Mouse (Mus musculus): Measurements from ENCODE around the gene Aig1. TPM values are rescaled to one million over a fixed set of nuclear protein-coding genes. Genes with fewer than 3 reads are reported as not detected.

Gene Aig1
- polyA plus RNA-seq, 1 experiment, result 12.0 TPM

DNA sequence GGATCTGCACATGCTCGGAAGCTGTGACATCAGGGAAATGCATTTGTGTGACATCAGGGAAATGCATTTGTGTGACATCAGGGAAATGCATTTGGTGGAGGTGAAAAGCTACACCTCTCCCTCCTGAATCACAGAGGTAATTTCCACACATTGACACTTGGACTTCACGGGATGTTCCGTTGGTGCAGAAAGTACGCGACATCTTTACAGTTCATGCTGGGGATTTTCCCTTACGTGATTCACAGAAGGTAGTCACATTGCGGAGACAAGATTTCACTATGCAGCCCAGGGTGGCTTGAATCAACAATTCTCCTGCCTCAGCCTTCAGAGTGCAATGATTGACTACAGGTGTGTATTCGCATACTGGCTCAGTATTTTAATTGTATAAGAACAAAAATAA is 41.6 kb downstream of the Aig1 start:
- Histone ChIP-seq H3K9me3 (replicated peaks; ENCODE audit: control insufficient read depth, insufficient read depth, low read length, poor library complexity, severe bottlenecking) (no peaks in the 10 kb centered on the region), H3K4me1 (ENCODE audit: control insufficient read depth, insufficient read depth, low read length) (no peaks in the 10 kb centered on the region), H3K36me3 (ENCODE audit: control insufficient read depth, insufficient read depth, low read length, poor library complexity, severe bottlenecking) (no peaks in the 10 kb centered on the region), H3K27me3 (ENCODE audit: control insufficient read depth, insufficient read depth, low read length, poor library complexity, severe bottlenecking) (no peaks in the 10 kb centered on the region), H3K9ac (ENCODE audit: low read depth, poor library complexity, severe bottlenecking) (no peak overlapping the region), H3K27ac (ENCODE audit: insufficient read depth, low read length) (no peak overlapping the region), H3K4me3 (ENCODE audit: low read depth, low read length) (no peak overlapping the region)
- TF ChIP-seq EP300 (IDR thresholded peaks at IDR 0.05; ENCODE audit: insufficient read depth, low read depth, low read length) (no peak), POLR2A (IDR thresholded peaks at IDR 0.05; ENCODE audit: insufficient read depth, low read length) (no peak), CTCF (IDR thresholded peaks at IDR 0.05; ENCODE audit: low read depth, low read length) (no peak)

DNA sequence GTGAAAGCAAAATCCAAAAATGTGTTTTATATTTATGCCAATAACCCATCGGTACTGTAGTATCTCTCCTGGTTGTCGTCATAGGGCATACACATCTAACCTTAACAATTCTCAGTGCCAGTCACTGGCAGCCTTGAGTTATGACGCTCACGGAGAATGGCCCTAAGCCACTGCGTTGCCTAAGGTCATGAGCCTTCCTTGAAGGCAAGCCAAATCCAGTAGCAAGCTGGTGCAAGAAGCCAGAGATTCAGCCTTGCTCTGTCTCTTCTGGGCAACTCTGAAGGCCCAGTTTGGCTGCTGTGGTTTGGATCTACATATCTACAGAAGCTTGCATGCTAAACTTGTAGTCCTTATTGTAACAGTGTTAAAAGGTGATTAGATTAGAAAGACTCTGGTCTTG is 55.2 kb downstream of the Aig1 start:
- no peak overlapping the region for H3K4me3 ChIP-seq (ENCODE audit: low read depth, low read length)
- H3K36me3 ChIP-seq (ENCODE audit: control insufficient read depth, insufficient read depth, low read length, poor library complexity, severe bottlenecking), result no peaks in the 10 kb centered on the region
- TF ChIP-seq CTCF (IDR thresholded peaks at IDR 0.05; ENCODE audit: low read depth, low read length), result no peak
- TF ChIP-seq POLR2A (IDR thresholded peaks at IDR 0.05; ENCODE audit: insufficient read depth, low read length), result no peak
- no peak for TF ChIP-seq EP300 (IDR thresholded peaks at IDR 0.05; ENCODE audit: insufficient read depth, low read depth, low read length)
- H3K9me3 ChIP-seq (replicated peaks; ENCODE audit: control insufficient read depth, insufficient read depth, low read length, poor library complexity, severe bottlenecking), result no peaks in the 10 kb centered on the region
- H3K4me1 ChIP-seq (ENCODE audit: control insufficient read depth, insufficient read depth, low read length), result no peaks in the 10 kb centered on the region
- H3K9ac ChIP-seq (ENCODE audit: low read depth, poor library complexity, severe bottlenecking), result no peak overlapping the region
- no peaks in the 10 kb centered on the region for H3K27me3 ChIP-seq (ENCODE audit: control insufficient read depth, insufficient read depth, low read length, poor library complexity, severe bottlenecking)
- no peak overlapping the region for H3K27ac ChIP-seq (ENCODE audit: insufficient read depth, low read length)

DNA sequence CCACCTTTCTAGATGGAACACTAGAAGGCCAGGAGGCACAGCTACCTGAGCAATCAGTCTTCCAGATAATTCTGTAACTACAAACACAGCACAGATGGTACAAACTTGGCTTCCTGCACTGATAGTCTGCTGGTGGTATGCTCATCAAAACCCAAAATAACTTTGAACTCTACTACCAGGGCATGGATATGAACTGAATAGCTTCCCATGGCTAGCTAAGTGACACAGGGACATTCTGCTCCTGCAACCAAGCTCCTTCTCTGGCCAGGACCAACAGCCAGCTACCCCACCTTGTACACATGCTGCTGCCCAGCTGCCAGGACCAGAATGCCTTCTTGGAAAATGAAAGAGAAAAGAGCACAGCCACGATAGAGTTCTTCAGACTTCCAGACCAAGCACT is 60.5 kb downstream of the Aig1 start:
- H3K27ac ChIP-seq (ENCODE audit: insufficient read depth, low read length), result no peak overlapping the region
- no peaks in the 10 kb centered on the region for H3K36me3 ChIP-seq (ENCODE audit: control insufficient read depth, insufficient read depth, low read length, poor library complexity, severe bottlenecking)
- H3K9me3 ChIP-seq (replicated peaks; ENCODE audit: control insufficient read depth, insufficient read depth, low read length, poor library complexity, severe bottlenecking), result no peaks in the 10 kb centered on the region
- no peaks in the 10 kb centered on the region for H3K27me3 ChIP-seq (ENCODE audit: control insufficient read depth, insufficient read depth, low read length, poor library complexity, severe bottlenecking)
- no peak overlapping the region for H3K9ac ChIP-seq (ENCODE audit: low read depth, poor library complexity, severe bottlenecking)
- no peak overlapping the region for H3K4me3 ChIP-seq (ENCODE audit: low read depth, low read length)
- no peak for TF ChIP-seq POLR2A (IDR thresholded peaks at IDR 0.05; ENCODE audit: insufficient read depth, low read length)
- TF ChIP-seq EP300 (IDR thresholded peaks at IDR 0.05; ENCODE audit: insufficient read depth, low read depth, low read length), result no peak
- no peak for TF ChIP-seq CTCF (IDR thresholded peaks at IDR 0.05; ENCODE audit: low read depth, low read length)
- no peaks in the 10 kb centered on the region for H3K4me1 ChIP-seq (ENCODE audit: control insufficient read depth, insufficient read depth, low read length)

DNA sequence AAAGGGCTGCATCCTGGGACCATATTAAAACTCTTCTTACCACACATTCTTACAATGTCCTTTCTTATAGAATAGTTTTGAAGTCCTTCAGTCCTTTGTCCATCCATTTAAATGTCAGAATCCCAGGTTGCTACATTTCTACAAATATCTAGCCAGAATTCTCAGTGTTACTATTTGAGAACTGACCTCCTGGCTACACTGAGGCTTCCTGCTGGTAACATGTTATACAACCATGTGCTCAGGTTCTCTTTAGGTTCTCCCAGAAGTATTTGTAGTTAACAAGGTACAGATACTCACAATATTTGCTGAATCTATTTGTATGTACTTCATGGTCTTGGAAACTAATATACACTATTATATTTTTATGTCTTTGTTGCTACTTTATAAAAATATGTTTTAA is 62.0 kb downstream of the Aig1 start:
- Histone ChIP-seq H3K27ac (ENCODE audit: insufficient read depth, low read length) (no peak overlapping the region), H3K4me1 (ENCODE audit: control insufficient read depth, insufficient read depth, low read length) (no peaks in the 10 kb centered on the region), H3K9ac (ENCODE audit: low read depth, poor library complexity, severe bottlenecking) (no peak overlapping the region), H3K4me3 (ENCODE audit: low read depth, low read length) (no peak overlapping the region), H3K27me3 (ENCODE audit: control insufficient read depth, insufficient read depth, low read length, poor library complexity, severe bottlenecking) (no peaks in the 10 kb centered on the region), H3K36me3 (ENCODE audit: control insufficient read depth, insufficient read depth, low read length, poor library complexity, severe bottlenecking) (no peaks in the 10 kb centered on the region), H3K9me3 (replicated peaks; ENCODE audit: control insufficient read depth, insufficient read depth, low read length, poor library complexity, severe bottlenecking) (no peaks in the 10 kb centered on the region)
- TF ChIP-seq EP300 (IDR thresholded peaks at IDR 0.05; ENCODE audit: insufficient read depth, low read depth, low read length) (no peak), CTCF (IDR thresholded peaks at IDR 0.05; ENCODE audit: low read depth, low read length) (no peak), POLR2A (IDR thresholded peaks at IDR 0.05; ENCODE audit: insufficient read depth, low read length) (no peak)

DNA sequence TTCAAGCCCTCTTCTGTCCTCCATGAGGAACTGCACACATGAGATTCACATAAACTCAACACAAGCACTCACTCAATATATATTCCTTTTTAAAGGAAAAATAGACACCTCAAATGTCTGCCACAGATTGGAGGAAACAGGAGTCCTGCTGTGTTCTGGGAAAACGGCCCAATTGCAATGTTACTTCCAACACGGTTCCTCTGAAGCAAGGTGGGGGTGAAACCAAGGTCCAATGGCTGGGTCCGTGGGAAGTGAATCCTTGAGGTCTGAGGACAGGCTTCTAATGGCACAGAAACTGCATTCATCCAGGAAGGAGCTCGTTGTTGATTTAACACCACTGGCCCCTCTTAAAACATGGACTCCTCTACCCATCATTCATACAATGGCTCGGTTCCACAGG is 67.5 kb downstream of the Aig1 start:
- Histone ChIP-seq H3K4me3 (ENCODE audit: low read depth, low read length) (no peak overlapping the region), H3K27ac (ENCODE audit: insufficient read depth, low read length) (no peak overlapping the region), H3K36me3 (ENCODE audit: control insufficient read depth, insufficient read depth, low read length, poor library complexity, severe bottlenecking) (no peaks in the 10 kb centered on the region), H3K4me1 (ENCODE audit: control insufficient read depth, insufficient read depth, low read length) (no peaks in the 10 kb centered on the region), H3K9ac (ENCODE audit: low read depth, poor library complexity, severe bottlenecking) (no peak overlapping the region), H3K27me3 (ENCODE audit: control insufficient read depth, insufficient read depth, low read length, poor library complexity, severe bottlenecking) (no peaks in the 10 kb centered on the region), H3K9me3 (replicated peaks; ENCODE audit: control insufficient read depth, insufficient read depth, low read length, poor library complexity, severe bottlenecking) (no peaks in the 10 kb centered on the region)
- no peak for TF ChIP-seq CTCF (IDR thresholded peaks at IDR 0.05; ENCODE audit: low read depth, low read length)

DNA sequence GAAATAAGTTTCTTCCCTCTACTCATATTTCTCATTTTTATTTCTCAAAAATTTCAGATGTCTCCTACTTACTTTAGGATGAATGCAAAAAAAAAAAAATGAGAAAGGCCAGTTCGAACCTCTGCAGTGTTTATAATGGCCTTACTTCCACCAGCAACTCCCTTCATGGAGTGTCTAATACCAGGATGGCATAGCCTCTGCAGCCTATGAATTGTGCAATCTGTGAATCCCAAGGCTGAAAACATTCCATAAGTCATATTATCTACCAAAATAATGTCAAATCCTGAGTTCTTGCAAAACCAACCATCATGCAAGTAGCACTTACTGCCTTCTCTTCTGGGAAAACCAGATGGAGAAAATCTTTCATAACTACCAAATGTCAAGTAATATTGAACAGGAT is 75.3 kb downstream of the Aig1 start:
- Histone ChIP-seq H3K9ac (ENCODE audit: low read depth, poor library complexity, severe bottlenecking) (no peak overlapping the region), H3K27me3 (ENCODE audit: control insufficient read depth, insufficient read depth, low read length, poor library complexity, severe bottlenecking) (no peaks in the 10 kb centered on the region), H3K27ac (ENCODE audit: insufficient read depth, low read length) (no peak overlapping the region), H3K4me1 (ENCODE audit: control insufficient read depth, insufficient read depth, low read length) (no peaks in the 10 kb centered on the region), H3K4me3 (ENCODE audit: low read depth, low read length) (no peak overlapping the region), H3K9me3 (replicated peaks; ENCODE audit: control insufficient read depth, insufficient read depth, low read length, poor library complexity, severe bottlenecking) (no peaks in the 10 kb centered on the region), H3K36me3 (ENCODE audit: control insufficient read depth, insufficient read depth, low read length, poor library complexity, severe bottlenecking) (no peaks in the 10 kb centered on the region)
- TF ChIP-seq POLR2A (IDR thresholded peaks at IDR 0.05; ENCODE audit: insufficient read depth, low read length), result no peak
- TF ChIP-seq CTCF (IDR thresholded peaks at IDR 0.05; ENCODE audit: low read depth, low read length), result no peak
- no peak for TF ChIP-seq EP300 (IDR thresholded peaks at IDR 0.05; ENCODE audit: insufficient read depth, low read depth, low read length)
